Mouse (Mus musculus) mammary gland, adult 2 months (tissue): Measurements from ENCODE around the gene Tril. TPM values are rescaled to one million over a fixed set of nuclear protein-coding genes. Genes with fewer than 3 reads are reported as not detected.

ENCODE experiments used
- polyA plus RNA-seq: library from polyadenylated mRNA; depleted of rRNA; stranded (reverse); fragments of >200 nt; gene quantifications from 2 replicates; pipeline ENCODE4 v1.2.3, GENCODE M21; 2012; ENCODE audit warnings: low replicate concordance; rRNA removed

Tril gene
- 15.9 and 29.3 TPM in 2 replicates for polyA plus RNA-seq

GRCm38 (mm10) chr6:53820486-53820985, at the start of gene Tril:
Tril (minus strand) TSS chr6:53820830.

Other genes starting within 250 kb of the Tril start
- 0.07 TPM in 1 of 2 replicates, not detected in the other for gene Cpvl, start 157.8 kb upstream of the Tril start, polyA plus RNA-seq
- 4.9 and 6.5 TPM in 2 replicates for gene Chn2, start 218.7 kb upstream of the Tril start, polyA plus RNA-seq